Mouse (Mus musculus) embryonic facial prominence, embryonic 10.5 days (tissue): ENCODE data around the gene Zfp82. TPM values are rescaled to one million over a fixed set of nuclear protein-coding genes. Genes with fewer than 3 reads are reported as not detected.

ENCODE experiments used
- DNase-seq: peaks from one replicate; pipeline ENCODE4 v3.0.0-alpha.2; 2017; ENCODE audit warnings: low spot score
- H3K27ac ChIP-seq: fragments of 300-500 bp; sonication (generic); replicated peaks from 2 replicates; pipeline ENCODE4 v1.5.1; 2016; ENCODE audit warnings: mild to moderate bottlenecking
- H3K27me3 ChIP-seq: fragments of 300-500 bp; sonication (generic); replicated peaks from 2 replicates; pipeline ENCODE4 v1.6.1; 2016; ENCODE audit warnings: low read depth, mild to moderate bottlenecking; ENCODE audit not compliant: poor library complexity, severe bottlenecking
- H3K36me3 ChIP-seq: fragments of 300-500 bp; sonication (generic); replicated peaks from 2 replicates; pipeline ENCODE4 v1.6.1; 2016; ENCODE audit warnings: mild to moderate bottlenecking, moderate library complexity
- H3K4me1 ChIP-seq: fragments of 300-500 bp; sonication (generic); 2 replicates; pipeline ENCODE4 v1.6.1; 2016
- H3K4me3 ChIP-seq: fragments of 300-500 bp; sonication (generic); 2 replicates; pipeline ENCODE4 v1.5.1; 2016; ENCODE audit warnings: mild to moderate bottlenecking, moderate library complexity
- H3K9me3 ChIP-seq: fragments of 300-500 bp; sonication (generic); 2 replicates; pipeline ENCODE4 v1.6.1; 2016; ENCODE audit warnings: mild to moderate bottlenecking
- WGBS: fragments of 180-500 bp; shearing (Covaris S2); methylation state at CpG from one replicate; pipeline ENCODE4 v1.1.7; 2016; 5-methylcytosine and 5-hydroxymethylcytosine counted together
- polyA plus RNA-seq: library from polyadenylated mRNA; unstranded; fragments of >200 nt; fragmentation: Nextera tagmentation; extraction: Ambion mirVana; gene quantifications from 2 replicates; pipeline ENCODE4 v1.2.1, GENCODE M21; 2016

Zfp82 gene
- polyA plus RNA-seq, 1 experiment from 2014 or later, result 5.6 TPM

- Histone ChIP-seq H3K4me1 (peaks cover 31% of the 10 kb centered on the region), H3K27me3 (no peaks in the 10 kb centered on the region), H3K9me3 (peaks cover 4% of the 10 kb centered on the region; the same call in 1 of the 2 replicates), H3K4me3 (peak within 1 kb of the TSS; percentile 80), H3K36me3 (peaks cover 22% of the 10 kb centered on the region), H3K27ac (peak within 1 kb of the TSS; percentile 92)
- peak; percentile 98 for DNase-seq
- under 1% methylated on average over 40 of the region's 40 CpGs for WGBS
These were observed 17.6 kb upstream of the Zfp82 start, which contains the start of the genes Gm26920 and Zfp566 for GRCm38 (mm10) chr7:30090092-30090969. Gm26920 (minus strand) TSS chr7:30090410. Zfp566 (minus strand) TSS chr7:30090527.

GRCm38 (mm10) chr7:30089405-30089804 is 16.7 kb upstream of the Zfp82 start:
- Histone ChIP-seq H3K27ac (peak overlapping the region; percentile 92), H3K27me3 (no peaks in the 10 kb centered on the region), H3K4me3 (peak overlapping the region; percentile 80), H3K4me1 (peaks cover 31% of the 10 kb centered on the region), H3K36me3 (peaks cover 32% of the 10 kb centered on the region), H3K9me3 (peaks cover 8% of the 10 kb centered on the region; the same call in 1 of the 2 replicates)
- peak; percentile 25 for DNase-seq
- WGBS, result 14% methylated on average over 6 of the region's 6 CpGs

GRCm38 (mm10) chr7:30086524-30086923 is 13.8 kb upstream of the Zfp82 start:
- Histone ChIP-seq H3K36me3 (peaks cover 61% of the 10 kb centered on the region), H3K4me1 (peaks cover 24% of the 10 kb centered on the region), H3K4me3 (no peak overlapping the region), H3K27ac (no peak overlapping the region), H3K9me3 (peaks cover 8% of the 10 kb centered on the region; the same call in 1 of the 2 replicates), H3K27me3 (no peaks in the 10 kb centered on the region)
- no peak for DNase-seq
- WGBS, result 93% methylated on average over 9 of the region's 9 CpGs

GRCm38 (mm10) chr7:30064622-30065021 is 8.1 kb downstream of the Zfp82 start:
- Histone ChIP-seq H3K27me3 (no peaks in the 10 kb centered on the region), H3K9me3 (no peaks in the 10 kb centered on the region), H3K27ac (no peak overlapping the region), H3K4me1 (no peaks in the 10 kb centered on the region), H3K4me3 (no peak overlapping the region), H3K36me3 (peaks cover 85% of the 10 kb centered on the region)
- WGBS, result 80% methylated on average over 5 of the region's 5 CpGs
- no peak for DNase-seq

- Histone ChIP-seq H3K4me3 (no peak overlapping the region), H3K36me3 (peaks cover 88% of the 10 kb centered on the region), H3K4me1 (no peaks in the 10 kb centered on the region), H3K9me3 (no peaks in the 10 kb centered on the region), H3K27me3 (no peaks in the 10 kb centered on the region), H3K27ac (no peak overlapping the region)
- DNase-seq, result peak; percentile 35
- WGBS, result 90% methylated on average over 5 of the region's 5 CpGs
These were observed 10.2 kb downstream of the Zfp82 start for GRCm38 (mm10) chr7:30062478-30062877.

GRCm38 (mm10) chr7:30060341-30060740 is 12.4 kb downstream of the Zfp82 start:
- no peak overlapping the region for H3K4me3 ChIP-seq
- peaks cover 95% of the 10 kb centered on the region for H3K36me3 ChIP-seq
- no peak overlapping the region for H3K27ac ChIP-seq
- WGBS, result 83% methylated on average over 6 of the region's 6 CpGs
- DNase-seq, result no peak
- no peaks in the 10 kb centered on the region for H3K9me3 ChIP-seq
- H3K27me3 ChIP-seq, result no peaks in the 10 kb centered on the region
- H3K4me1 ChIP-seq, result no peaks in the 10 kb centered on the region

- no peak for DNase-seq
- peak overlapping the region; percentile 54; the same call in 1 of the 2 replicates for H3K27ac ChIP-seq
- 14% methylated on average over 3 of the region's 3 CpGs for WGBS
- peaks cover 46% of the 10 kb centered on the region for H3K36me3 ChIP-seq
- no peaks in the 10 kb centered on the region for H3K9me3 ChIP-seq
- H3K4me3 ChIP-seq, result no peak overlapping the region
- H3K27me3 ChIP-seq, result no peaks in the 10 kb centered on the region
- H3K4me1 ChIP-seq, result peaks cover 22% of the 10 kb centered on the region
These were observed 19.1 kb downstream of the Zfp82 start for GRCm38 (mm10) chr7:30053591-30053990.

- Histone ChIP-seq H3K4me3 (peak within 1 kb of the TSS; percentile 79), H3K4me1 (peaks cover 22% of the 10 kb centered on the region), H3K9me3 (no peaks in the 10 kb centered on the region), H3K36me3 (peaks cover 21% of the 10 kb centered on the region), H3K27me3 (no peaks in the 10 kb centered on the region), H3K27ac (peak within 1 kb of the TSS; percentile 86)
- under 1% methylated on average over 40 of the region's 40 CpGs for WGBS
- peak; percentile 91 for DNase-seq
These were observed 21.7 kb downstream of the Zfp82 start, which contains the start of gene Zfp14 for GRCm38 (mm10) chr7:30050882-30051548. Zfp14 (minus strand) TSS chr7:30051380.

GRCm38 (mm10) chr7:30048126-30048525 is 24.6 kb downstream of the Zfp82 start:
- Histone ChIP-seq H3K4me3 (no peak overlapping the region), H3K9me3 (no peaks in the 10 kb centered on the region), H3K27me3 (no peaks in the 10 kb centered on the region), H3K4me1 (peaks cover 16% of the 10 kb centered on the region), H3K36me3 (peaks cover 9% of the 10 kb centered on the region; the same call in 1 of the 2 replicates), H3K27ac (no peak overlapping the region)
- DNase-seq, result no peak
- WGBS, result 92% methylated on average over 4 of the region's 4 CpGs

GRCm38 (mm10) chr7:30044354-30044753 is 28.3 kb downstream of the Zfp82 start:
- Histone ChIP-seq H3K9me3 (no peaks in the 10 kb centered on the region), H3K4me1 (no peaks in the 10 kb centered on the region), H3K36me3 (peaks cover 3% of the 10 kb centered on the region; the same call in 1 of the 2 replicates), H3K4me3 (no peak overlapping the region), H3K27ac (no peak overlapping the region), H3K27me3 (no peaks in the 10 kb centered on the region)
- WGBS, result 58% methylated on average over 9 of the region's 9 CpGs
- DNase-seq, result no peak

GRCm38 (mm10) chr7:30034331-30034730 is 38.4 kb downstream of the Zfp82 start:
- Histone ChIP-seq H3K36me3 (peaks cover 23% of the 10 kb centered on the region), H3K9me3 (no peaks in the 10 kb centered on the region), H3K27ac (no peak overlapping the region), H3K27me3 (no peaks in the 10 kb centered on the region), H3K4me3 (no peak overlapping the region), H3K4me1 (peaks cover 6% of the 10 kb centered on the region; the same call in 1 of the 2 replicates)
- 93% methylated on average over 12 of the region's 12 CpGs for WGBS
- no peak for DNase-seq

- no peak overlapping the region for H3K4me3 ChIP-seq
- DNase-seq, result no peak
- H3K4me1 ChIP-seq, result peaks cover 6% of the 10 kb centered on the region; the same call in 1 of the 2 replicates
- H3K27me3 ChIP-seq, result no peaks in the 10 kb centered on the region
- H3K27ac ChIP-seq, result no peak overlapping the region
- no peaks in the 10 kb centered on the region for H3K9me3 ChIP-seq
- peaks cover 23% of the 10 kb centered on the region for H3K36me3 ChIP-seq
- WGBS, result 89% methylated on average over 3 of the region's 3 CpGs
These were observed 41.3 kb downstream of the Zfp82 start for GRCm38 (mm10) chr7:30031379-30031778.
